Mouse (Mus musculus): Measurements from ENCODE around the gene Fstl4. TPM values are rescaled to one million over a fixed set of nuclear protein-coding genes. Genes with fewer than 3 reads are reported as not detected.

Gene Fstl4
- total RNA-seq, 2 experiments from 2014 or later, result 0.04 to 0.05 TPM

GRCm38 (mm10) chr11:52889527-52889926 lies 125.1 kb downstream of the Fstl4 start:
- ATAC-seq (replicated peaks; ENCODE audit: poor library complexity), result no peak

- no peak for ATAC-seq (replicated peaks; ENCODE audit: poor library complexity)
Measured at GRCm38 (mm10) chr11:52890156-52890555, 125.7 kb downstream of the Fstl4 start.

GRCm38 (mm10) chr11:52904101-52904500 lies 139.7 kb downstream of the Fstl4 start:
- ATAC-seq (replicated peaks; ENCODE audit: poor library complexity), result no peak

GRCm38 (mm10) chr11:52910788-52911187 lies 146.4 kb downstream of the Fstl4 start:
- ATAC-seq (replicated peaks; ENCODE audit: poor library complexity), result no peak

- ATAC-seq (replicated peaks; ENCODE audit: poor library complexity), result peak; percentile 85
Measured at GRCm38 (mm10) chr11:52914431-52914830, 150.0 kb downstream of the Fstl4 start.

GRCm38 (mm10) chr11:52915648-52916047 lies 151.2 kb downstream of the Fstl4 start:
- no peak for ATAC-seq (replicated peaks; ENCODE audit: poor library complexity)

- ATAC-seq (replicated peaks; ENCODE audit: poor library complexity), result no peak
Measured at GRCm38 (mm10) chr11:52919231-52919960, 155.0 kb downstream of the Fstl4 start.

- no peak for ATAC-seq (replicated peaks; ENCODE audit: poor library complexity)
Measured at GRCm38 (mm10) chr11:52924196-52924595, 159.8 kb downstream of the Fstl4 start.

- ATAC-seq (replicated peaks; ENCODE audit: poor library complexity), result no peak
Measured at GRCm38 (mm10) chr11:52928321-52928720, 163.9 kb downstream of the Fstl4 start.

- no peak for ATAC-seq (replicated peaks; ENCODE audit: poor library complexity)
Measured at GRCm38 (mm10) chr11:52939336-52940070, 175.1 kb downstream of the Fstl4 start.

GRCm38 (mm10) chr11:52942967-52943366 lies 178.5 kb downstream of the Fstl4 start:
- ATAC-seq (replicated peaks; ENCODE audit: poor library complexity), result no peak

GRCm38 (mm10) chr11:52954995-52955394 lies 190.6 kb downstream of the Fstl4 start:
- ATAC-seq (replicated peaks; ENCODE audit: poor library complexity), result no peak

- no peak for ATAC-seq (replicated peaks; ENCODE audit: poor library complexity)
Measured at GRCm38 (mm10) chr11:52968809-52969208, 204.4 kb downstream of the Fstl4 start.

GRCm38 (mm10) chr11:52970396-52970795 lies 206.0 kb downstream of the Fstl4 start:
- ATAC-seq (replicated peaks; ENCODE audit: poor library complexity), result no peak

GRCm38 (mm10) chr11:52986986-52987385 lies 222.6 kb downstream of the Fstl4 start:
- no peak for ATAC-seq (replicated peaks; ENCODE audit: poor library complexity)

- ATAC-seq (replicated peaks; ENCODE audit: poor library complexity), result no peak
Measured at GRCm38 (mm10) chr11:52994688-52995087, 230.3 kb downstream of the Fstl4 start.

- ATAC-seq (replicated peaks; ENCODE audit: poor library complexity), result no peak
Measured at GRCm38 (mm10) chr11:52996434-52997093, 232.1 kb downstream of the Fstl4 start.

- no peak for ATAC-seq (replicated peaks; ENCODE audit: poor library complexity)
Measured at GRCm38 (mm10) chr11:52997421-52997820, 233.0 kb downstream of the Fstl4 start.

- ATAC-seq (replicated peaks; ENCODE audit: poor library complexity), result no peak
Measured at GRCm38 (mm10) chr11:53000226-53000625, 235.8 kb downstream of the Fstl4 start.

- no peak for ATAC-seq (replicated peaks; ENCODE audit: poor library complexity)
Measured at GRCm38 (mm10) chr11:53003361-53003760, 238.9 kb downstream of the Fstl4 start.

- no peak for ATAC-seq (replicated peaks; ENCODE audit: poor library complexity)
Measured at GRCm38 (mm10) chr11:53003811-53004210, 239.4 kb downstream of the Fstl4 start.

GRCm38 (mm10) chr11:53009597-53009996 lies 245.2 kb downstream of the Fstl4 start:
- no peak for ATAC-seq (replicated peaks; ENCODE audit: poor library complexity)

Data from megakaryocyte progenitor cell, adult 5-6 weeks (primary cell).